Mouse (Mus musculus): Measurements from ENCODE around the gene Gpr132. TPM values are rescaled to one million over a fixed set of nuclear protein-coding genes. Genes with fewer than 3 reads are reported as not detected.
A peak's percentile ranks its signal among the peaks of the same experiment; 100 is the strongest.
"Not testable (repeated sequence)": the region's sequence is repeated elsewhere in the genome, so short reads cannot be mapped to it uniquely, and the experiment has no call there.

Gene Gpr132
- total RNA-seq, 2 experiments from 2014 or later = 0.09 TPM; not detected in 1

DNA sequence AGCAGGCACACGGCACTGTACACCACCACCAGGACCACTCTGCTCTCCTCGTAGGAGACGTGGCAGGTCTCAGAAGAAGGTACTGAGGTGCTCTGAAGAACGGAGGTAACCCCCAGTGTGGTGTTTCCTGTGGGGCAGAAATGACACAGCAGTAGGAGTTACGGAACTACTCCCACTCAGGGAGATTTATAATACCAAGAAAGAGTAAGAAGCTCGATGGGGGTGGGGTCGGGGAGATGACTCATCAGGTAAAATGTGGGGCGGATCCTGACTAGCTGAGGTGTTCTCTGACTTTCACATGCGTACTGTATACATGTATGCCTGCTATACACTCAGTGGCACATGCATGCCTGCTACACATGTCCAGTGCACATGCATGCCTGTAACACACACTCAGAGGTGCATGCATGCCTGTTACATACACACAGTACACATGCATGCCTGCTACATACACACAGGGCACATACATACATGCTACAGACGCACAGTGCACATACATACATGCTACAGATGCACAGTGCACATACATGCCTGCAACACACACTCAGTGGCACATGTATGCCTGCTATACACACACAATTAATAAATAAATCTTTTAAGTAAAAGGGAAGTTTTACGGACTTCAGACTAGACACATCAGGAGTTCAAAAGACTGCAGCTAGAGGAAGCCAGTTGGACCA lies 14.8 kb downstream of the Gpr132 start:
- DNase-seq = no peak

- no peak for DNase-seq
These were observed 16.9 kb downstream of the Gpr132 start for GRCm38 (mm10) chr12:112851116-112851515.

DNA sequence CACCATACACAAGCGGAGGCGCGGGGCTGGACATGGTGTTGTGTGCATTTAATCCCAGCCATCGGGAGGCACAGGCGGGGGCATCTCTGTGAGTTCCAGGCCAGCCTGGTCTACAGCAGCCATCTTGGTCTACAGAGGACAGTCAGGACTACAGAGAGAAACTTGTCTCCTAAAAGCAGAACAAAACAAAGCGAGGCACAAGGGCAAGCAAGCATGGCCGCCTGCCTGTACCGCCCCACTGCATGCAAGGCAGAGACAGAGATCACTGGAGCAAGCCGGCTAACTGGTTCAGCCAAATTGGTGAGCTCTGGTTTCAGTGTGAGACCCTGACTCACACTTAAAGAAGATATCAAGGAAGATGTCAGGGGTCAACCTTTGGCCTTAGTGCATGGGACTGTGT lies 17.7 kb downstream of the Gpr132 start:
- DNase-seq = no peak

- no peak for DNase-seq
These were observed 18.6 kb downstream of the Gpr132 start for GRCm38 (mm10) chr12:112849235-112850022.

DNA sequence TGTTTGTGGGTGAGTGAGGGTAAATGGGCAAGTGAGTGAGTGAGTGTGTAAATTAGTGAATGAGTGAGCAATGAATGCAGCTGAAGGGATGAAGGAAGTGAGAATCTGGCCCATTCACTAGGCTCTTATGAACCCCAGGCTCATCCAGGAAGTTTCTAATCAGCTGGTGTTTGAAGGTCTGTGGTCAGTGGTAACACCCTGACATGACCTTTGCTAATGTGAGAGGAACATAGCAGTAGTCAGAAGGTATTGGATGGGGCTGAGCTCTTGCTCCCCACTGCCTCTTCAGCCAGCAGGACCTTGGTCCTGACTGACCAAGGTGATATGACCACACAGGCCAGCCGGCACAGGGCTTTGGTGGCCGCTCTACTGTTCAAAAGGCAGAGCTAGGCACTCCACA lies 20.1 kb downstream of the Gpr132 start:
- DNase-seq = no peak

DNA sequence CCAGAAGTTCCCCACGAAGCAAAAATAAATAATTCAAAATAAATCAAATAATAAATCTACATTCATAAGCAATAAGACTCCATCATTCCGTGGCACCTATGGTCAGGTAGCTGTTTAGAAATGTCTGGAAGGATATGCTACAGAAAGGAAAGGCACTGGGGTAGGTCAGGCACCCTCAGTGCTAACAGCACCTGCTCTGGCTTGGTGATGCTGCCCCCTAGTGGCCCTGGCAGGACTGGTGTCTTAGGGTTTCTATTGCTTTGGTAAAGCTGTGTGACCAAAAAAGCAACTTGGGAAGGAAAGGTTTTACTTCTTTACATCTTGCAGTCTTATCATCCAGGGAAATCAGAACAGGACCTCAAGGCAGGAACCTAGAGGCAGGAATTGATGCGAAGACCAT lies 24.2 kb downstream of the Gpr132 start:
- DNase-seq = peak; percentile 93

DNA sequence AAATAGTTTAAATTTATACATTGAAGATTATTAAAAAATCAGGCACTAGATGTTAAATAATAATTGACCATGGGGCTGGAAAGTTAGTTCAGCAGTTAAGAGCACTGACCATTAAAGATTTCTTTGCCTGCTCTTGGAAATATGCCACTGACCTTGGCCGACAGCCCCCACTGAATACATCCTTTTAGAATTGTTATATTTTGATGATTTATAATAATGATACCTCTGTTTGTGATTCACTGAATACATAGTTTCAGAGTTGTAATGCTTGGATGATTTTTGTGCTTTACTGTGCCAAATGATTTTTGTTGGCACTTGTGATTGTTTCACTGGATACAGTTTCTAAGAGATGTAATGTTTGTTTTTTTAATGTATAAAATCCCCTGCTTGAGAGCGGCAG lies 25.9 kb downstream of the Gpr132 start:
- not testable (repeated sequence) for DNase-seq

DNA sequence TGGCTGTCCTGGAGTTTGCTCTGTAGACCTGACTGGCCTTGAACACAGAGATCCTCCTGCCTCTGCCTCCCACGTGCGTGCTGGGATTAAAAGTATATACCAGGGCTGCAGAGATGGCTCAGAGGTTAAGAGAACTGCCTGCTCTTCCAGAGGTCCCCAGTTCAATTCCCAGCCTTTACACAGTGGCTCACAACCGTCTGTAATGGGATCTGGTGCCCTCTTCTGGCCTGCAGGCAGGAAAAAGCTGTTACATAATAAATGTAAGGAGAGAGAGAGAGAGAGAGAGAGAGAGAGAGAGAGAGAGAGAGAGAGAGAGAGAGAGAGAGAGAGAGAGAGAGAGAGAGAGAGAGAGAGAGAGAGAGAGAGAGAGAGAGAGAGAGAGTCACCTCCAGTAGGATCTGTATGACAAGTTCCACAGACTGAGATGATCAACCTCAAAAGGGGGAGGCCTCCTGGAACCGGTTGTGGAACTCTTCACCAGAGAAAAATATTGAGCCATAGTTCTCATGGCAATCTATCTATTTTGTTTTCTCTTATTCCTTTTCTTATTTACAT lies 26.6 kb downstream of the Gpr132 start:
- DNase-seq = not testable (repeated sequence)

GRCm38 (mm10) chr12:112840209-112841086 lies 27.6 kb downstream of the Gpr132 start:
- no peak for DNase-seq

DNA sequence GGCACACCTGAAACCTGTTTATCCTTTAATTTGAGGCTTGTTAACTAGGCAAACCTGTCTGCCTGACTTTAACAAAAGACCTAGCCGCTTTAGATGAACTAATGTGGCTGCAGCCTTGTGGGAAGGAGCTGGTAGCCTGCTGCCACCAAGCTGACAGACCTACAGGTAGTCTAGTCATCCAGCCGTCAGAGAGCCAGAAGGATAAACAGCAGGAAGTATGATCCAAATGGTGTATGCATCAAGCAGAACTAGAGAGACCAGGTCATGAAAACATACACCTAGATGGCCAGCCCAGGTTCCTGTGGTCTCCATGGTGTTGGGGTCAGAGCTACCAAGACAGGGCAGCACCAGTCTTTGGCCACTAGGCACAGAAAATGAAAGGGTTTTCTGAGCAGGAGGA lies 33.0 kb downstream of the Gpr132 start:
- no peak for DNase-seq

DNA sequence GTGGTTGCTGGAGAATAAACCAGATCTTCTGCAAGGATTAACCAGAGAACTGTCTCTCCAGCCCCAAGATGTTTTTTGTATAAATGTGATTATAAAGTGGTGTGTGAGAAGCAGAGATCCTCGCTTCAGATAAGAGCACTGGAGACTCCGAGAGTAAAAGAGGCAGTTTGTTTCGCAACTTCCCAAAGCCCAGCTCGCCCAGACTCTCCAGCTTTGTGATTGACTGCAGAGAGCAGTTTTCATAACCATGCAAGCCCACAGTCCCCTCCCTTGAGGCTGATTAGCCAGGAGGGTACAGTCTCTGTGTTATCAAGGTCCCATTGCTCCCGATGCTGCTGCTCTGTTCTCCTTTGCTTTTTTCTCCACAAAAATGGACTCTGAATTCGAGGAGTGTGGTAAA lies 34.5 kb downstream of the Gpr132 start:
- DNase-seq = no peak

GRCm38 (mm10) chr12:112832411-112832810 lies 35.6 kb downstream of the Gpr132 start:
- no peak for DNase-seq

- DNase-seq = no peak
These were observed 37.5 kb downstream of the Gpr132 start for GRCm38 (mm10) chr12:112830570-112830969.

GRCm38 (mm10) chr12:112830141-112830540 lies 37.9 kb downstream of the Gpr132 start:
- no peak for DNase-seq

GRCm38 (mm10) chr12:112829244-112829864 lies 38.7 kb downstream of the Gpr132 start, which contains the start of gene Cdca4:
TSS of gene Cdca4 (minus strand) at chr12:112829423.
- peak; percentile 99 for DNase-seq

DNA sequence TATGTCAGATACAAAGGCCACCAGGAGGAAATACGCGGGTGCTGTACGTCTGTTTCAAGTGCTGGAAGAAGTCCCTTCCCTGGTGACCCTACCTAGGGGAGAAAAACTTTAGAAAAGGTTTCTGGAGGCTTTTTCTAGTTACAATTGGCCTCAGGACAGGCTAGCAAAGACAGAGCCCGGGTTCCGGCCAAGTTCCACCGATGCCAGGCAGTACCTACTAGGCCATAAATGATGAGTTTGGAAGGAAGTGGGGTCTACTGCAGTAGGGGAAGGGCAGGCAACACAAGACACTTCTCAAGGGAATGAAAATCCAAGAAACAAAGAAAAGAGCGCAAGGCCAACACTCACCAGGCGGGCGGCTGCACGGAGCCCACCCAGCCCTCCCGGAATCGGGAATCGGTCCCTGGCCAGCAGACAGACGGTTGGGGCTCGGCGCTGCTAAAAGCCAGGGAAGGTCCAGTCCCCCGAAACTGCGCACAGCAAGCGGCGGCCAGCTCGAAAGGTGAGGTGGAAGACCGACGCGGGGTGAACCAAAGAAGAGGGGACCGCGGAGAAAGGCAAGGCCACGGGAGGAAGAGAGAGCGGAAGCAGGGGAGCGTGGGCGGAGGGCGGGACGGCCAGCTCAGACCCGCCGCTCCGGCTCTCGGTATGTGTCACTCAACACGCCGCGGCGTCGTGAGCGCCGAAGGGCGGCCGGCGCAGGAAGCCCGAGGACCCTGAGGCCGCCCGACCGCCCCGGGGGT lies 39.4 kb downstream of the Gpr132 start:
- DNase-seq = peak; percentile 69

DNA sequence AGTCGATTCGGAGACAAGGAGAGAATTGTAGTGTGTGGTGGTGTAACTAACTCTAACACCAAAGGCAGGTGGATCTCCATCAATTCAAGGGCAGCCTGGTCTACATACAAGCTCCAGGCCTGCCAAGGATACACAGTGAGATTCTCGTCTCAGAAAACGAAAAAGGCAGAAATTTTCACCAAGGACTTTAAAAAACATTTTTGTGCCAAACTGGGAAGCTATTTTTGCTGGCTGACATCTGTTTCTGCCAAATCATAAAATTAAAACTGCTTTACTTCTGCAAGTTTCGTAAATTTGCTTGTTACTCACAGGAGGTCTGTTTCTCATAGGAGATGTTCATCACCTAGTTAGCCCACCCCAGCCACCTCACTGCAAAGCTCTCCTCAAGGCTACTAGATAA lies 42.1 kb downstream of the Gpr132 start:
- DNase-seq = no peak

DNA sequence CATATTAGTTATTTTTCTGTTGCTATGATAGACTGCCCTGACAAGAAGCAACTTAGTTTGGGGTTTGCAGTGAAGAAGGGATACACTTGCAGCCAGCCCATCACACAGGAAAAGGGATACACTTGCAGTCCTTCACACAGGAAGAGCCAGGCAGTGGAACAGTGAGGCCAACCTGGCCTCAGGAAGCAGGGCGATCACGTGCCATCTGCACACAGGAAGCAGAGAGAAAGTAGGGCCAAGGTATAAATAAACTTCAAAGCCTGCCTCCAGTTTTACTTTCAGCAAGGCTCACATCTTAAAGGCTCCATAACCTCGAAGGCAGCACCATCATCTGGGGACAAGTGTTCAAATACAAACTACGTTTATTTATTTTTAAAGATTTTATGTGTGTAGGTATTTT lies 44.8 kb downstream of the Gpr132 start:
- DNase-seq = no peak

DNA sequence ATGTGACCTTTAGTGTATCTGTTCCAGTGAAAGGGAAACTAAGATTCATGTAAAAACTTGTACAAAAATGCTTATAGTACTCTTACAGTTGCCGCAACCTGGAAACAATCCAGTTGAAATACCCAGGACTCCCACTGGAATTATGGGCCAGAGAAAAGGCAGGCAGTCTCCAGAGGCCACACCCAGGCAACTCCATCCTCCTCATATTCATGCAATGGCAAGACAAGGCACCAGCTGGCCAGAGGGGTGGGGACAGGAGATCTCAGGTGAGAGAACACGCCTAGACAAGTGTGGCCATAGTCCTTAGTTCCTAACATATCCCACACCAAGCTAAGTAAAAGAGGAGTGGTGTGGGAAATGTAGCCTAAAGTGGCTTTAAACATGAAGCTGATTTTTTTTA lies 45.4 kb downstream of the Gpr132 start:
- no peak for DNase-seq

- no peak for DNase-seq
These were observed 46.1 kb downstream of the Gpr132 start for GRCm38 (mm10) chr12:112821974-112822373.

DNA sequence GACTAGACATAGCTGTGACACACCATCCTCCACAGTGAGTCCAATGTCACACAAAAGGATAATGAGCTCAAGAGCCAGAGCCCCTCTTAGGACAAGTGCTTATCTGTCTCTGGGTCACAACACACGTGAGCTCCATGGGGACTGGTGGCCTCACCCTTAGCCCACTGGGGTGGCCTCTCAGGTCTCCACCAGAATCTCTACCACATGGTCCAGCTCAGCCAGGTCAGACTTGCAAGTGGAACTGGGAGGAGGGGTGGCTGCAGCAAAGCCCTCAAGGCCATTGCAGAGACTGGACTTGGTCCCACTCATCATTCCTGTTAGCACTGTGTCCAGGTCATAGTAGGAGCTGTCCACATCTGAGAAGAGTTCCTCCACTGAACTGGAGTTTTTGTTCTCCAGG lies 46.8 kb downstream of the Gpr132 start:
- DNase-seq = no peak
